Mouse (Mus musculus) ES-Bruce4 (cell line): ENCODE results near the gene Chek2. TPM values are rescaled to one million over a fixed set of nuclear protein-coding genes. Genes with fewer than 3 reads are reported as not detected.

ENCODE experiments used
- H3K27ac ChIP-seq: 2 replicates; pipeline ENCODE4 v1.5.1; 2012; ENCODE audit warnings: low read length, inconsistent platforms; ENCODE audit not compliant: insufficient read depth
- H3K27me3 ChIP-seq: 2 replicates; pipeline ENCODE4 v1.6.1; 2012; ENCODE audit warnings: mild to moderate bottlenecking, low read length, inconsistent platforms; ENCODE audit not compliant: control insufficient read depth, poor library complexity, insufficient read depth, severe bottlenecking
- H3K36me3 ChIP-seq: 2 replicates; pipeline ENCODE4 v1.6.1; 2012; ENCODE audit warnings: inconsistent platforms, mild to moderate bottlenecking, low read length, moderate library complexity; ENCODE audit not compliant: control insufficient read depth, poor library complexity, insufficient read depth, severe bottlenecking
- H3K4me1 ChIP-seq: one replicate; pipeline ENCODE4 v1.8.1; 2011; ENCODE audit warnings: low read length; ENCODE audit not compliant: control insufficient read depth, insufficient read depth
- H3K4me3 ChIP-seq: 2 replicates; pipeline ENCODE4 v1.5.1; 2011; ENCODE audit warnings: low read depth, mild to moderate bottlenecking, low read length
- H3K9ac ChIP-seq: 2 replicates; pipeline ENCODE4 v1.6.1; 2012; ENCODE audit warnings: low read depth, mild to moderate bottlenecking, inconsistent platforms; ENCODE audit not compliant: poor library complexity, severe bottlenecking
- H3K9me3 ChIP-seq: replicated peaks from 2 replicates; pipeline ENCODE4 v1.6.1; 2012; ENCODE audit warnings: mild to moderate bottlenecking, low read length, inconsistent platforms; ENCODE audit not compliant: control insufficient read depth, poor library complexity, insufficient read depth, severe bottlenecking
- CTCF ChIP-seq: IDR thresholded peaks from one replicate; pipeline ENCODE4 v1.8.1; 2011; ENCODE audit warnings: low read depth, low read length
- EP300 ChIP-seq: IDR thresholded peaks from 2 replicates; pipeline ENCODE4 v1.6.1; 2011; ENCODE audit warnings: low read depth, low read length; ENCODE audit not compliant: insufficient read depth
- POLR2A ChIP-seq: IDR thresholded peaks from one replicate; pipeline ENCODE4 v1.8.1; 2011; ENCODE audit warnings: low read length; ENCODE audit not compliant: insufficient read depth
- polyA plus RNA-seq: library from polyadenylated mRNA; stranded (reverse); fragments of >200 nt; gene quantifications from 2 replicates; pipeline ENCODE4 v1.2.4, GENCODE M21; 2011; ENCODE audit warnings: low read depth; ENCODE audit not compliant: missing spikeins, insufficient read depth, insufficient read length

Chek2 gene
- polyA plus RNA-seq, 1 experiment = 107 TPM

DNA sequence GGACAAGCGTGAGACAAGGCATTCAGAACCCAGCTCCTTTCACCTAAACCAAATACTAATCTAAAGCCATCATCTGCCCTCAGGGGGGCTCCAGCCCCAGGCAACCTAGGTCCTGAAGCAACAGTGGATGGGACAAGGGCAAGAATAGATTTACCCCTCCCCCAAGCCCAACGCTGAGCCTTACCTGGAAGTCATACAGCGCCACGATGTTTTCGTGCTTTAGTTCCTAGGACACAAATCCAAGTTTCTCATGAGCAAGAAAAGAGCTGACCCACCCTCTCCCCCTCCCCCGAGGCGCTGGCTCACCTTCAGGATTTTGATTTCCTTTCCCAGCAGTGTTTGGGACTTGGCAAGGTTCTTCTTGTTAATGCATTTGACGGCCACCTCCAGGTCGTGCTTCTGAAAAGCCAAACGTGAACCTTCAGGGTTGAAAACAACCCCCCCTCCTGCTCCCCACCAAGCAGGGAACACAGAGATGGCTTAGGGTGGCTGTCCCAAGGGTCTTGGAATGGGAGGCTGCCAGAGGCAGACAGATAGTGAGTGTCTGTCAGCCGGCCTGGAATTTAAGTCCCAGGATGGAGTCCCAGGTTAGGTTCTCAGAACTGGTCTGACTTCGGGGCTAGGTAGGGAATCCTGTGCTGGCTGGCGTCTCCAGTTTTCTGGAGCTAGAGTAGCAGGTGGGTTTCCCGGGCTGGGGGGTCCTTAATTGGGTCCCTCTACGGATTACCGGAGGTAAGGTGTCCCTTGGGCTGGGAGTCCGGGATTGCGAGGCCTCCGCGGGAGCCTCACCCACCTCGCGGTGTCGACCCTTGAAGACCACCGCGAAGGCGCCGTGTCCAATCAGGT, 30.7 kb upstream of the Chek2 start:
- H3K4me1 ChIP-seq = peaks cover 2% of the 10 kb centered on the region
- H3K36me3 ChIP-seq = peaks cover 6% of the 10 kb centered on the region; the same call in 1 of the 2 replicates
- peak overlapping the region; percentile 97 for H3K9ac ChIP-seq
- H3K4me3 ChIP-seq = peak overlapping the region; percentile 88
- peak; percentile 74 for TF ChIP-seq EP300
- no peak for TF ChIP-seq CTCF
- H3K27me3 ChIP-seq = no peaks in the 10 kb centered on the region
- H3K9me3 ChIP-seq = no peaks in the 10 kb centered on the region
- peak overlapping the region; percentile 67 for H3K27ac ChIP-seq

DNA sequence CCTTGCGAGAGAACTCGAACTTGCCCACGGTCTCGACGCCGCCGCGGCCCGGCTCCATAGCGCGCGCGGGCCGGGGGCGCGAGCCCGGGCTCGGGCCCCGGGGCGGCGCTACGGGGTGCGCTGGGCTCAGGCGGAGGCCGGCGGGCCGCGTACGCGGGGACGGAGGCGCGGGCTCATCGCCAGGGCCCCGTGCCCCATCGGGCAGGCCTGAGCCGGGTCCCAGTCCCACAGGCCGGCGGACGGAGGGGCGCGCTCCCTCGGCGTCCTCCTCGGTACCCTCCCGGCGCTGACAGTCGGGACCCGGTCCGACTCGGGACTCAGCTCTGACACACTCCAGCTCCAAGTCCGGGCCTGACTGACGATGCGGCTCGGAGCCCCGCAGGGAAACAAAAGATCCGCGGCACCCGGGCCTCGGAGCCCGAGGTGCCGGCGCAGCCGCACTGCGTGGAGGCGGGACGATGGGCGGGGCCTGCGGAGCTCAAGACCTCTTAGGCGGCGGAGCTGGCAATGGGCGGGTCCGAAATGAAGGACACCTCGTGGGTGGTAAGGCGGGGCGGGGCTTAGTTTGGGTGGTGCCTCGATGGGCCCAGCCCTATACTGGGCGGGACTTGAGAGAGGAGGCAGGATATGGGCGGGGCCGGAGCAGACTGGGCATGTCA, 30.0 kb upstream of the Chek2 start, which contains the start of gene Ulk1:
TSS of gene Ulk1 (minus strand) at position 431 of the 659 bp plus-strand sequence.
- Histone ChIP-seq H3K9me3 (no peaks in the 10 kb centered on the region), H3K36me3 (peaks cover 6% of the 10 kb centered on the region; the same call in 1 of the 2 replicates), H3K9ac (peak within 1 kb of the TSS; percentile 97), H3K4me3 (peak within 1 kb of the TSS; percentile 88), H3K27ac (peak within 1 kb of the TSS; percentile 72), H3K27me3 (no peaks in the 10 kb centered on the region), H3K4me1 (peaks cover 2% of the 10 kb centered on the region)
- TF ChIP-seq CTCF (no peak), POLR2A (peak; percentile 75)

DNA sequence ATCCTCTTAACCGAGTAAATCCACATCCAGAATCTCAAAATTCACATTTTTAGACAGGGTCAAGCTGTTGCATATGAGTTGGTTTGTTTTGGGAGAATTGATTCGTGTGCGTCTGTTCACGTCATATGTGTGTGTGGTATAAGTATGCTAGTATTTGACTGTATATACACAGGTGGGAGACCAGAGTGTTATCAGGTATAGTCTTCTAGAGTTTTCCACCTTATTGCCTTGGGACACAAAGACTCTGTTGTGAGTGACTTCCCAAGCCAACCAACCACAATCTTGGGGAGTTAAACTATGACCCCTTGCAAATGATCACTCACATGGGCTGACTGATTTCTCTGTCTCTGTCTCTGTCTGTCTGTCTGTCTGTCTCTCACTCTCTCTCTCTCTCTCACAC, 15.4 kb upstream of the Chek2 start:
- no peak overlapping the region for H3K4me3 ChIP-seq
- H3K9me3 ChIP-seq = no peaks in the 10 kb centered on the region
- no peaks in the 10 kb centered on the region for H3K27me3 ChIP-seq
- no peak overlapping the region for H3K27ac ChIP-seq
- no peak overlapping the region for H3K9ac ChIP-seq
- no peak for TF ChIP-seq POLR2A
- TF ChIP-seq EP300 = no peak
- no peak for TF ChIP-seq CTCF
- no peaks in the 10 kb centered on the region for H3K4me1 ChIP-seq
- H3K36me3 ChIP-seq = no peaks in the 10 kb centered on the region

DNA sequence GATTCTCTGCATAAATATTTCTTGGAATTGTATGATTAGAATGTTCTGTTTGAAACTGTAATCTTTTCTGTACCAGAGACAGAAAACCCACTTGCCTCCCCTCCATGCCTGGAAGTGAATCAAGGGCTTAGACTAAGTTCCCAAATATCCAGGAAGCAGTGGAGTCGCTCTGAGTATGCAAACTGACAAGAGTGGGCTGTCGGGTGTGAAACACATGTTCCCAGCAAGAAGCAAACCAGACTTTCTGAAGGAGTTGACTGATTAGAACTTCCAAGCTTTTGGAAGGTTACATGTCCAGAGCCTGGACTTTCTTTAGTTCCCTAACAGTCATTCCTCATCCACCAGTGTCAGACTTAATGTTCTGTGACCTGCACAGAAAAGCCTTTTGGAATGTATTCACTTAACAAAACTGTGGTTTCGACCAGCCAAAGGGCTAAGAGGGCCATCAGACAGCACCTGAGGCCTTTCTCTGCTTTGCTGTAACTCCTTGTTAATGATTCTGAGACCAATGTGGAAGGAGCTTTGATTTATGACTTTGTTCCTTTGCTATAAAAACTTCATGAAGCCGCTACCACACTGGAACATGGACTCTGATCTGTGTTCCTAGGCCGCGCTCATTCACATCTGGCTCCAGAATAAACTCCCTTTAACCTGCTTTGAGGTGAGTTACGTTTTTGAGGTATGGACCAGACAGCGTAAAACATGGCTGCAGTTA, 12.8 kb upstream of the Chek2 start:
- Histone ChIP-seq H3K27me3 (no peaks in the 10 kb centered on the region), H3K4me1 (no peaks in the 10 kb centered on the region), H3K9ac (no peak overlapping the region), H3K9me3 (no peaks in the 10 kb centered on the region), H3K36me3 (no peaks in the 10 kb centered on the region), H3K4me3 (no peak overlapping the region), H3K27ac (no peak overlapping the region)
- TF ChIP-seq POLR2A = no peak
- no peak for TF ChIP-seq EP300
- no peak for TF ChIP-seq CTCF

DNA sequence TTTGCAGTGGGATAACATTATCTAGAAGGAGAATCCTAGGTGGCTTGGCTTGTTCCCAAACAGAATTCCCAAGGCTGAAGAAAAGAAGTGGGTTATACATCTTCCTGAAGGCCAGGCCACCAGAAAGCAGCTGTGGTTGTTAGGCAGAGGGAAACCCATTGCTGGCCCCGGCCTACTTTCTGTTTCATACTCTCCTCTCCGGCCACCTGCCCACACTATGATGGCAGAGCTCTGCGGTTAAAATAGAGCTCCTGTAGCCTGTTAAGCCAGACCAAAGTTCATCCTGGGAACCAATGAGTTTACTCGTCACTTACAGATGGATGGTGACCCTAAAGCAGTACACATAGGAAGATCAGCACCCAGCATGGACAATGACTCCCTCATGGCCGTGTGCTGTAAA, 12.2 kb upstream of the Chek2 start:
- Histone ChIP-seq H3K36me3 (no peaks in the 10 kb centered on the region), H3K9me3 (no peaks in the 10 kb centered on the region), H3K4me3 (no peak overlapping the region), H3K4me1 (no peaks in the 10 kb centered on the region), H3K27me3 (no peaks in the 10 kb centered on the region), H3K27ac (no peak overlapping the region), H3K9ac (no peak overlapping the region)
- TF ChIP-seq CTCF (no peak), EP300 (no peak), POLR2A (no peak)
